Mouse (Mus musculus) bone marrow, adult 2 months (tissue): ENCODE data around the gene Tpx2.

Experiments used
- CTCF ChIP-seq: fragments of 200-500 bp; IDR thresholded peaks from 2 replicates; pipeline ENCODE4 v1.5.1; 2011; ENCODE audit warnings: low read length, control low read depth; ENCODE audit not compliant: control insufficient read depth, insufficient read depth
- POLR2A ChIP-seq: fragments of 200-500 bp; IDR thresholded peaks from 2 replicates; pipeline ENCODE4 v1.6.1; 2011; ENCODE audit warnings: low read depth, mild to moderate bottlenecking, control low read depth, low read length, borderline replicate concordance; ENCODE audit not compliant: control insufficient read depth

DNA sequence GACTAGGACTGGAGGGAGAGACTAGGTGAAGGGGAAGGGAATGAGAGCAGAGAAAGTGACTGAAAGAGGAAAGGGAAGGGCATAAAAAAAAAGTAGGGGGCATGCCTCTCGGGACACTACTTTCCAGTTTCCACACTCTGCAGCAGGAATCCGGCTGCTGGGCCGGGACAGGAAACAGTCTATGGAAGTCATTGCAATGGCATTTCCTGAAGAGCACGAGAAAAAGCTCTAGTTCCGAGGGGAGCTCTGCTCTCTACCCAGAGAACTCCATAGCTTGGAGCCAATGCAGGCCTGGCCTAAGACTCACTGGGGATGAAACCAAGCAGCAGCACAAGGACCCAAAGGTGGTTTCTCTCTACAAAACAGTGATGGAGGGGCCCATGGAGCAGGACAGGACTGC, 26.7 kb upstream of the Tpx2 start:
- TF ChIP-seq CTCF = no peak
- TF ChIP-seq POLR2A = no peak
